Mouse (Mus musculus) myocyte (in vitro differentiated cells): ENCODE measurements around the gene Ppp1r14b. TPM values are rescaled to one million over a fixed set of nuclear protein-coding genes. Genes with fewer than 3 reads are reported as not detected.
A peak's percentile ranks its signal among the peaks of the same experiment; 100 is the strongest.

Source experiments
- H3K27me3 ChIP-seq: one replicate; pipeline ENCODE4 v1.6.1; 2011; ENCODE audit not compliant: control insufficient read depth, insufficient read depth, insufficient read length
- H3K36me3 ChIP-seq: one replicate; pipeline ENCODE4 v1.6.1; 2011; ENCODE audit not compliant: control insufficient read depth, insufficient read depth
- H3K4me2 ChIP-seq: one replicate; pipeline ENCODE4 v1.6.1; 2011; ENCODE audit warnings: low read depth, control low read depth
- H3K4me3 ChIP-seq: one replicate; pipeline ENCODE4 v1.5.1; 2011; ENCODE audit warnings: mild to moderate bottlenecking, control low read depth, moderate library complexity
- H3K79me2 ChIP-seq: one replicate; pipeline ENCODE4 v1.6.1; 2011; ENCODE audit not compliant: control insufficient read depth, insufficient read depth
- H3ac ChIP-seq: one replicate; pipeline ENCODE4 v1.6.1; 2011; ENCODE audit not compliant: control insufficient read depth, insufficient read length
- CEBPB ChIP-seq: IDR thresholded peaks from 2 replicates; pipeline ENCODE4 v1.6.1; 2011; ENCODE audit warnings: mild to moderate bottlenecking, moderate library complexity; ENCODE audit not compliant: poor library complexity, insufficient read depth, severe bottlenecking
- E2F4 ChIP-seq: IDR thresholded peaks from one replicate; pipeline ENCODE4 v1.6.1; 2011; ENCODE audit warnings: mild to moderate bottlenecking, control low read depth, moderate library complexity; ENCODE audit not compliant: insufficient read depth
- MAX ChIP-seq: IDR thresholded peaks from one replicate; pipeline ENCODE4 v1.6.1; 2011; ENCODE audit warnings: low read depth, mild to moderate bottlenecking, control low read depth
- MYOD1 ChIP-seq, 3 experiments: IDR thresholded peaks; one replicate each; pipeline ENCODE4 v1.6.1; 2011; ENCODE audit warnings: control low read depth in 2 of 3, low read depth in 2 of 3, mild to moderate bottlenecking in 2 of 3, moderate library complexity in 1 of 3; ENCODE audit not compliant: insufficient read length in 2 of 3, control insufficient read depth in 1 of 3
- MYOG ChIP-seq, 3 experiments: IDR thresholded peaks; one replicate each; pipeline ENCODE4 v1.6.1; 2011; ENCODE audit warnings: control low read depth in 2 of 3, low read depth in 2 of 3, mild to moderate bottlenecking in 2 of 3; ENCODE audit not compliant: insufficient read length in 2 of 3, control insufficient read depth in 1 of 3, insufficient read depth in 1 of 3
- POLR2A ChIP-seq: IDR thresholded peaks from one replicate; pipeline ENCODE4 v1.6.1; 2011; ENCODE audit warnings: low read depth, mild to moderate bottlenecking, control low read depth, moderate library complexity; ENCODE audit not compliant: insufficient read length
- POLR2AphosphoS2 ChIP-seq: IDR thresholded peaks from one replicate; pipeline ENCODE4 v1.6.1; 2011; ENCODE audit warnings: low read depth, control low read depth; ENCODE audit not compliant: insufficient read length
- REST ChIP-seq: IDR thresholded peaks from one replicate; pipeline ENCODE4 v1.6.1; 2011; ENCODE audit warnings: mild to moderate bottlenecking, control low read depth, moderate library complexity; ENCODE audit not compliant: insufficient read depth, insufficient read length
- SRF ChIP-seq: IDR thresholded peaks from one replicate; pipeline ENCODE4 v1.6.1; 2011; ENCODE audit warnings: low read depth; ENCODE audit not compliant: control insufficient read depth, insufficient read length
- TCF12 ChIP-seq: IDR thresholded peaks from one replicate; pipeline ENCODE4 v1.6.1; 2011; ENCODE audit warnings: mild to moderate bottlenecking, control low read depth; ENCODE audit not compliant: poor library complexity, insufficient read depth, severe bottlenecking
- TCF3 ChIP-seq: IDR thresholded peaks from one replicate; pipeline ENCODE4 v1.6.1; 2011; ENCODE audit warnings: low read depth, control low read depth; ENCODE audit not compliant: insufficient read length
- USF1 ChIP-seq: IDR thresholded peaks from one replicate; pipeline ENCODE4 v1.6.1; 2011; ENCODE audit warnings: low read depth, mild to moderate bottlenecking, control low read depth, moderate library complexity
- polyA plus RNA-seq: library from polyadenylated mRNA; unstranded; fragments of >200 nt; fragmentation: generic; extraction: Trizol; gene quantifications from one replicate; pipeline ENCODE4 v1.2.1, GENCODE M21; 2012; ENCODE audit warnings: missing spikeins

Gene Ppp1r14b
- polyA plus RNA-seq, result 1,032 TPM

- H3K79me2 ChIP-seq, result peaks cover 35% of the 10 kb centered on the region
- peak within 1 kb of the TSS; percentile 83 for H3K4me3 ChIP-seq
- peaks cover 6% of the 10 kb centered on the region for H3K36me3 ChIP-seq
- TF ChIP-seq POLR2A (peak; percentile 43), REST (no peak), MYOD1 (IDR thresholded peaks at IDR 0.05; ENCODE audit: control insufficient read depth in 1 of 3, insufficient read length in 2 of 3, low read depth in 2 of 3) (no peak), SRF (no peak), MAX (peak; percentile 40), POLR2AphosphoS2 (peak; percentile 16), CEBPB (no peak), E2F4 (peak; percentile 1), USF1 (peak; percentile 89), MYOG (IDR thresholded peaks at IDR 0.05; ENCODE audit: control insufficient read depth in 1 of 3, insufficient read depth in 1 of 3, insufficient read length in 2 of 3, low read depth in 2 of 3) (peak in 1 of 3 experiments; percentile 30)
- H3K27me3 ChIP-seq, result no peaks in the 10 kb centered on the region
- H3ac ChIP-seq, result peak within 1 kb of the TSS; percentile 88
- peak within 1 kb of the TSS; percentile 100 for H3K4me2 ChIP-seq
Observed at GRCm38 (mm10) chr19:6974211-6975205, at the start of gene Ppp1r14b. Gene Ppp1r14b (plus strand): TSS chr19:6974968.

- peaks cover 6% of the 10 kb centered on the region for H3K79me2 ChIP-seq
- TF ChIP-seq TCF12, result no peak
- no peak for TF ChIP-seq USF1
- no peak for TF ChIP-seq TCF3
- TF ChIP-seq MYOD1 (IDR thresholded peaks at IDR 0.05; ENCODE audit: control insufficient read depth in 1 of 3, insufficient read length in 2 of 3, low read depth in 2 of 3), result no peak
- TF ChIP-seq MYOG (IDR thresholded peaks at IDR 0.05; ENCODE audit: control insufficient read depth in 1 of 3, insufficient read depth in 1 of 3, insufficient read length in 2 of 3, low read depth in 2 of 3), result no peak
- no peak for TF ChIP-seq POLR2AphosphoS2
- no peak within 1 kb of the TSS for H3K4me3 ChIP-seq
- no peak within 1 kb of the TSS for H3ac ChIP-seq
- H3K4me2 ChIP-seq, result peak within 1 kb of the TSS; percentile 63
- H3K36me3 ChIP-seq, result no peaks in the 10 kb centered on the region
- H3K27me3 ChIP-seq, result no peaks in the 10 kb centered on the region
Observed at GRCm38 (mm10) chr19:6925307-6925573, 49.5 kb upstream of the Ppp1r14b start, which contains the start of gene Catsperz. Gene Catsperz (minus strand): TSS chr19:6925380.

GRCm38 (mm10) chr19:6925611-6926329 lies 49.0 kb upstream of the Ppp1r14b start:
- peaks cover 1% of the 10 kb centered on the region for H3K79me2 ChIP-seq
- no peaks in the 10 kb centered on the region for H3K36me3 ChIP-seq
- no peak overlapping the region for H3K4me3 ChIP-seq
- TF ChIP-seq MYOD1 (IDR thresholded peaks at IDR 0.05; ENCODE audit: control insufficient read depth in 1 of 3, insufficient read length in 2 of 3, low read depth in 2 of 3), result no peak
- no peak for TF ChIP-seq MYOG (IDR thresholded peaks at IDR 0.05; ENCODE audit: control insufficient read depth in 1 of 3, insufficient read depth in 1 of 3, insufficient read length in 2 of 3, low read depth in 2 of 3)
- no peak for TF ChIP-seq E2F4
- TF ChIP-seq USF1, result no peak
- TF ChIP-seq CEBPB, result no peak
- TF ChIP-seq POLR2AphosphoS2, result no peak
- TF ChIP-seq TCF12, result no peak
- TF ChIP-seq MAX, result no peak
- no peak for TF ChIP-seq SRF
- no peak for TF ChIP-seq POLR2A
- no peak for TF ChIP-seq TCF3
- TF ChIP-seq REST, result no peak
- H3K4me2 ChIP-seq, result no peak overlapping the region
- H3ac ChIP-seq, result no peak overlapping the region
- no peaks in the 10 kb centered on the region for H3K27me3 ChIP-seq

- Histone ChIP-seq H3K4me2 (no peak overlapping the region), H3K27me3 (no peaks in the 10 kb centered on the region), H3ac (no peak overlapping the region), H3K36me3 (no peaks in the 10 kb centered on the region), H3K79me2 (no peaks in the 10 kb centered on the region), H3K4me3 (no peak overlapping the region)
- TF ChIP-seq REST (no peak), USF1 (no peak), MYOD1 (IDR thresholded peaks at IDR 0.05; ENCODE audit: control insufficient read depth in 1 of 3, insufficient read length in 2 of 3, low read depth in 2 of 3) (no peak), TCF12 (no peak)
Observed at GRCm38 (mm10) chr19:6926559-6927255, 48.1 kb upstream of the Ppp1r14b start.
